Mouse (Mus musculus) regulatory T cell (primary cell): ENCODE results near the gene Ninj1.

Source experiments
- in situ Hi-C: fragments of 300-600 bp; cut with MboI, MseI; formaldehyde crosslinking; loops from one replicate; pipeline ENCODE4 v1.15.1; 2025; ENCODE audit warnings: high pct_unique_total_duplicates

Ninj1 gene

DNA sequence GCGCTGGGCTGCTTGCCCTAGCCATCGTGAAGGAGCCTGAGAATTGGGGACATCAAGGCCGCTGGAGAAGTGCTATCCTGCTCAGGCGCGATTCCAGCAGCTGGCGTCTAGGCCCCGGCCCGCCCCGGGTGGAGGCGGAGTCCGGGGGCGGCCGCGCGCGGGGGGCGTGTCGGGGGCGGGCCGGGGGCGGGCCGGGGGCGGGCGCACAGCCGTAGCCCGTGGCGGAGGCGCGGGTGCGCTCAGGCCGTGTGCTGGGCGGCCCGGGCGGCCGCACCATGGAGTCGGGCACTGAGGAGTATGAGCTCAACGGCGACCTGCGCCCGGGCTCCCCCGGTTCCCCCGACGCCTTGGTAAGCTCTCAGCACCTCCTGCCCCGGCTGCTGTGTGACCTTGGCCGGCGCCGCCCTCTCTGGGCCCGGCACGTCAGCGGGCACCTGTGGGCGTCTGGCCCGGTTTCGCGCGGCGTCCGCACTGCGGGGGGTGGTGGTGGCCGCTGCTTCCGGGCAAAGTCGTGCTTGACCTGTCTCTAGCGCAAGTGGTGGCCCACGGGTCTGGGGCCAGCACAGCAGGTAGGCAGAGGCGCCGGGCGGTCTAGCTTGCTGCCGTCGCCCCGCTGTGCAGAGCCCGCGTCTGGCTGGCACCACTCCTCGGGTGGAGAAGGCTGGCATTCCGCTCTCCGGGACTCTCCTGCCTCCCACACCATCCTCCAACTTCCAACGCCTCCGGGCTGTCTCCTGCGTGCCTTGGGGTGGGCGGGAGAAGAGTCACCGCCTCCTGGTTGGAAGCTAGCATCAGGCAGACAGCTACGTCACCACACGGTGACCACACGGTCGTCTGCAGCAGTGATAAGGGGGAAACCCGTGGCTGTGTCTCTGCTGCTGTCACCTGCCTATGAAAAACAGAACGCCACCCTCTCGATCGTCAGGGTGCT lies at the start of gene Ninj1:
TSS of gene Ninj1 (plus strand) at position 198 of the 931 bp plus-strand sequence.
- in situ Hi-C loops = no loop called here

DNA sequence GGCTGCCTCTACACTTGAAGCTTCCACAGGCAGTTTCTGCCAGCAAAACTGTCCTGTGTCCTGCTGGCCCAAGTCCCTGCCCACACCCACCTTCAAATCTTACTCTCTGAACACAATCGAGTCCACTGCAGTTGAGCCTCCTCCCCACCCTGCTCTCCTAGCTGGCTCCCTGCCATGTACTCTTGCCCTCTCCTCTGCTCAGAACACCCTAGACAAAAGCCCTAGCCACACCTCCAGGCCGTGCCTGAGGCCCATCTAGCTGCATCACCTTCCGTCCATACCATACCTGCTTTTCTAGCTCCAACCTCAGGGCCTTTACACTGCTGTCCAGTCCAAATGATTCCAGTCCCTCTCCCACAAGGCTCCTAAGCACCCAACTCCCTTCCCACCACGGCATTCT lies 46.7 kb upstream of the Ninj1 start:
- in situ Hi-C loops = no loop called here

DNA sequence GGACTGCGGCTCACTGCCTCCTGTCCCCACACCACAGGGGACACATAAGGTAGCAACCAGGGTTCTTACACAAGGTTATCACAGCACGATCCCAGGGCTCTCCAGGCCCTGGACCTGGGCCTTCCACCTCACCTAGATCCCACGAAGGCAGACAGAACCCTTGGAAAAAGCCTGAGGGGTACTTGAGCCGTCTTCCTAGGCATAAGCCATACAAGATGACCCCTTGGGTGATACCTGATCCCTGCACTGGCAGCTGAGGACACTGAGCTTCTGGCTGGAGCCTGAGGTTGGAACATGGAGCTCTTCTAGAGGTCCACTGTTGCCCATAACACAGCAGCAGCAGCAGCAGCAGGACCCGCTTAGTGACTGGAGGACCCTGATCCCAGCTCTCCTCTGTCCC lies 44.9 kb upstream of the Ninj1 start:
- in situ Hi-C loops = no loop called here

DNA sequence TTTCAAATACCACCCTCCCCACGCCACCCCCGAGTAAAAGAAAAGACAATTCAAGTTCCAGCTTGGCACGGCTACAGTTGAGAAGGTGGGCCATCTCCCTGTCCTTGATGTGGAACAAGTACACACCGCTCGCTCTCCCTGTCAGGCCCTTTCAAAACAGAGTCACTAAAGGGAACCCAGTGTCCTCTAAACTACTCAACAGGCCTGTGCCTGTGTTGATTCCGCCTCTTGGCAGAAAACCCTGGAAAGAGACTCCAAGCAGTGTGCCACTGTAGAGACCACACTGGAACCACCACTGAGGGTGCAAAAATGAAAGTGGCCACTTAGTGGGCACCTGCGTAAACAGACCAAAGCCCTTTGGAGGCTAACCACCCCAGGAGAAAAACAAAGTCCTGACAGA lies 44.0 kb upstream of the Ninj1 start:
- in situ Hi-C loops = no loop called here

DNA sequence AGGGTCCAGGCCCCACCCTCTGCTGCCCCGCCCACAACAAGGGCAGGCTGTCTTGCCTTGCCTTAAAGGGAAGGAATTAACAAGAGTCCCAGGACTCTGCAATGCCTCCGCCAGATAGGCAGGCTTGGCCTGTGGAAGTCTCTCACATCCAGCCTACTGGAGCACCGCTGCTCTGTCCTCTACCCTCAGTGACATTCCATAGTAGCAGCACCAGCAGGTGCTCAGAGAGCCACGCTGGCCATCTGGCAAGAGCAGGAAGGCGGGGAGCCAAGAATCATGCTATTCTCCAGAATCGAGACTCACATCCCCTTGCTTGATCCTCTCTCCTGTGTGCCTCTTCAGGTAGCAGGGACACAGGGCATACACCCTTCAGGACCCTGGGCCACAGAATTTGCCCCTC lies 42.8 kb upstream of the Ninj1 start:
- in situ Hi-C loops = no loop called here

DNA sequence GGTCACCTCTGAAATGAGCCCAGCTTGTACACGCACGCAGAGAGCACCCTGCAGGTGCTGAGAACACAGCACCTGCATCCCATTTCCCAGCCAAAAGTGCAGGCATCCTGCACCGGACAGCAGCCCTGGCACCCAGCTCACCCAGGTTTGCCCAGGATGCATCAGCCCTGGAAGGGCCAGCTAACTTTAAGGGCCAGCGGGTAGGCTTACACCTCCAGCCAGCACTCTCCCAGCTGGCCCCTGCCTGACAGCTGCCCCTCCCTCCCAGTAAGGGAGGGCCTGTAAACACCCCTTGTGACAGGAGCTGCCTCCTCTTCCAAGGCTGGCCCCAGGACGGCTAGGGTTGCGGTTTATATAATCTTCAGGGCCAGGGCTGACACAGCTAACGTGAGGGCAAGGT lies 41.9 kb upstream of the Ninj1 start:
- in situ Hi-C loops = no loop called here

DNA sequence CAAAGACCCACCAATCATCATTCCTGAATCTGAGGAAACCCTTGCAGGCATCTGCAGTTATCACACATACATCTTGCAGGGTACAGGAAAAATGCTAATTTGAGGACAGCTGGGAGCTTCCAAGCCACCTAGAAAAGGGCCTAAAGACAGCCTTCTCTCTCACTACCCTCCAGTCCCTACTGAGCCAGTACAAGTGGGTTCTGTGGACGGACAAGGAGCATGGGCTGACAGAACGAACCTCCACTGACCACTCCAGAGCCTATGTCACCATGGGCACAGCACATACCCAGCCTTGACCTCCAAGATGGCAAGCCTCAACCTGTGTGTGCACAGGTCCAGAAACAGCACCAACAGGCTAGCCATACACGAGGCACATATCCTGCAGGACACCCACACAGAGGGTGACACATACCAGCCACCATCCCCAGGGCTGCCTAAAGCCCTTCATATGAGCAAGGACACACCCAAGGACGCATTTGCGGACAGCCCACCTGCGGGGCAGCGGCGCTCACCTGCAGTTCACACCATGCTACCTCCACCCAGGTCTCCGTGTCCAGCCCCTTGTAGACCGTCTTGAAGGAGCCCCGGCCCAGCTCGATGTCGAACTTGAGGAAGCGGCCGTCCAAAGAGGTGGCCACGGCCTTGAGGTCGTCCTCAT lies 41.1 kb upstream of the Ninj1 start:
- in situ Hi-C loops = no loop called here

DNA sequence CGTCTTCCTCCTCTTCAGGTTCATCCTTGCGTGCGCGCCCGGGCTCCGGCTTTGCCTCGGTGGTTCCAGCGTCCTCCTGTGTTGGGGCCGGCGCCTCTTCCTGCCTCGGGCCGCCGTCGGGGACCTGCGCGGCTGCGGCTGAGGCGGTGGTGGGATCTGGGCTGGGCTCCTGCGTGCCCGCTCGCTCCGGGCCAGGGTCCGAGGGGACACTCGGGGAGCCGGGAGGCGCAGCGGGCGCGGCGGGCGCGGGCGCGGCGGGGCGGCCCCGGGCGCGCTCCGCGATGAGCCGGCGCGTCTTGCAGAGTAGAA lies 40.6 kb upstream of the Ninj1 start:
- in situ Hi-C loops = no loop called here

DNA sequence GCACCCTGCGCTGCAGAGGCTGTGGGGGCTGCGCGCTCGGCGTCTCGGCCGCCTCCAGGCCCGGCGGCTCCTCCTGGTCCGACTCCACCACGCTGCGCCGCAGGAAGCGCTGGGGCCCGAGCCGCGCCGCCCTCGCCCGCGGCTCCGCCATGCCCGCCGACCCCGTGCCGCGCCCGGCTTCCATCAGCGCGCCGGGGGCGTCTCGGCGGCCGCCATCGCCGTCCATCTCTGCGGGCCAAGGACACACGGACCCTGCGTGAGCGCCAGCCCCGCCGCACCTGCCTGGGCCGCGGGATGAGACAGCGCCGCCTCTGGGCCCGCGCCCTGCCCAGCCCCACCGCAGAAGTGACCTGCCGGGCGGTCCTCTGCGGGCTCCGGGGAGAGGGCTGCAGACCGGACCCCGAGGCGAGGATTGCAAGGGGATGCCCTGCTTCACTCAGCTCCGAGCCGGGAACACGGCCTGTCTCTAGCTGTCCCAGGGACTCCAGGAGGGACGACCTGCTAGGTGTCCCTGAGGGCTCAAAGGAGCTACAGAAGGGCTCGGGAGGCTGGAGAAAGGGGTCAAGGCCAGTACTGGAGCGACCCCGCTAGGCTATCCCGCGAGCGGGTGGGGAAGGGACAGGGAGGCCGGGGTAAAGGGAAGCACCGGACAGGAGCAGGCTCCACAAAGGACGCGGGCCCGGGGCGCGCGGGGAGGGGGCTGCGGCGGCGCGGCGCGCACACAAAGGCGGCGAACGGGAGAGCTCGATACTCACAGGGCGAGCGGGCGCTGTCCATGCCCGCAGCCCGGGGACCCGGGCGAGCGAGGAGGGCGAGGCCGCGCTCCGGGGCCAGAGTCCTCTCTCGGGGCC lies 40.1 kb upstream of the Ninj1 start:
- in situ Hi-C loops = no loop called here

DNA sequence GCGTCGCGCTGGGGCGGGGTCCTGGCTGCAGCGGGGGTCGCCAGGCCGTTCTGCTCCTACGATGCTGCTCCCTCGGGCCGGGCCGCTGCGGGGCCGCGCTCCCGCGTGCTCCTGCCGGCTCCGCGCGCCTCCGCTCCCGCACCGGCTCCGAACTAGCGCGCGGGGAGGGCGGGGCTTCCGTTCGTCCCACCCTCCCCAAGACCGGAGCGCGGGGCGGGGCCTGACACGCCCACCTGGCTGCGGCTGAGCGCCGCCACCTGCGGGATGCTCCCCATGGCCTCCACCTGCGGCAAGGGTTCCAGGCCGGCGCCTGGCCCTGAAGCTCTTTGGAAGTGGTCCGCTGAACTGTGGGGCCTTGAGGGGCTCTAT lies 39.4 kb upstream of the Ninj1 start, which contains the start of gene Wnk2:
TSS of gene Wnk2 (minus strand) at position 157 of the 369 bp plus-strand sequence.
- in situ Hi-C loops = no loop called here

DNA sequence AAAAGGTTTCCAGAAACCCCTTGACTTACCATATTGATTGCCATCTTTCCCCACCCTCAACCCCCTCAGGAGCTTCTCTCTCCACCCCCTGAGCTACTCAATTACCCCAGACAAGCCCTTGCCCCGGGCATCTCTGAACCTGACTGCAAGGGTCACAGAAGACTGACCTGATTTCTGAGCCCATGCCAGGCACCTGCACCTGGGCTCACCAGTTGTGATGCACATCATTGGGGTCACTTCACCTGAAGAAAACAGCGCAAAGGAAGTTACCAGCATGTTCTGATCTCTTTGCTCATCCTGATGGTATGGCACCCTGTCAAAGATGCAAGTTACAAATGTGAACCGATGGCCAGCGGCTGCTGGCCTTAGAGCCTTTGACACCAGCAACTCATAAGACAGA lies 38.6 kb upstream of the Ninj1 start:
- in situ Hi-C loops = no loop called here

DNA sequence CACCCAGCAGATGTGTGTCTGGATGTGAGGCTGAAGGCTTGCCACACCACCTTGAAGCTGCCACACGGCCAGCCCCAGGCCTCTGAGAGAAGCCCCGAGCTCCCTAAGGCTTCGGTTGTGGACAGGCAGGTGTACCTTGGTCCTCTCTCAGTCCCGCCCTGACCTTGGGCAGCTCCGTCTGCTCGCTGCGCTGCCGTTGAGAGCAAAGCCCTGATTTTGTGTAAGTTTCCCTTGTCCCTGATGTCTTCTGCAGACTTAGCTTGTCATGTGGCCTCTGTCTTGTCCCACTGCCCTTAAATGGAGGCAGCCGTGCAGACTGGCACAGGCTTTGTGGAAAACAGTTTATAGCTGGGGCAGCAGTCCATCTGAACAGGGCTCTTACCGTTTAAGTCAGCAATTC lies 33.3 kb upstream of the Ninj1 start:
- in situ Hi-C loops = no loop called here

DNA sequence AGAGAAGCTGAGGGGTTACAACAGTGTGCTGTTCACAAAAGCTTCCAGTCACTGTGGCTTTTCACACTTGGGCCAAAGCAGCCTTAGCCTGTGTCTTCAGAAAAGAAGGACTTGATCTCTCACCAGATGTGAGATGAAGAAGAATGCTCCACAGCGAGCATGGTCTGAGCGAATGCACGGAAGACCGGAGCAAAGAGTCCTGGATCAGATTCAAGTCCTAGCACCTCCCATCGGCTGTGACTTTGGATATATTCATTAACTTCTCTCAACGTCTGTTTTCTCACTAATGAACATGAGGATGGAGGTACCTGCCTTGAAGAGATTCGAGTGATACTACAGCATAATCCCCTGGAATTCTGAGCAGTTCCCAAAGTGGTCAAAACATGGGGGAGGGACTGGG lies 32.7 kb upstream of the Ninj1 start:
- in situ Hi-C loops = no loop called here

DNA sequence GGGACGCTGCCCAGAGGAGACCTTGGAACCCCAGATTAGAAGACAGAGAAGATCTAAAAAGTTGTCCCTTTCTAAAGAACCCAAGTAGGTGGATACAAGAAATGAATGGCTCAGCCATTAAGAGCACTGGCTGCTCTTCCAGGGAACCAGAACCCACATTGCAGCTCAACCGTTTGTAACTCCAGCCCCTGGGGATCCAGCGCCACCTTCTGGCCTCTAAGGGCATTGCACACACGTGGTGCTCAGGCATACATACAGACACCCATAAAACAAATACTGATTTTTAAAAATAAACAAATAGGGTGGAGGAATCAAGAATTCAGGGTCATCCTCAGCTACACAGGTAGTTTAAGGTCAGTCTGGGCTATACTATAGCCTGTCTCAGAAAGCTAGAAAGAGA lies 30.6 kb upstream of the Ninj1 start:
- in situ Hi-C loops = no loop called here

DNA sequence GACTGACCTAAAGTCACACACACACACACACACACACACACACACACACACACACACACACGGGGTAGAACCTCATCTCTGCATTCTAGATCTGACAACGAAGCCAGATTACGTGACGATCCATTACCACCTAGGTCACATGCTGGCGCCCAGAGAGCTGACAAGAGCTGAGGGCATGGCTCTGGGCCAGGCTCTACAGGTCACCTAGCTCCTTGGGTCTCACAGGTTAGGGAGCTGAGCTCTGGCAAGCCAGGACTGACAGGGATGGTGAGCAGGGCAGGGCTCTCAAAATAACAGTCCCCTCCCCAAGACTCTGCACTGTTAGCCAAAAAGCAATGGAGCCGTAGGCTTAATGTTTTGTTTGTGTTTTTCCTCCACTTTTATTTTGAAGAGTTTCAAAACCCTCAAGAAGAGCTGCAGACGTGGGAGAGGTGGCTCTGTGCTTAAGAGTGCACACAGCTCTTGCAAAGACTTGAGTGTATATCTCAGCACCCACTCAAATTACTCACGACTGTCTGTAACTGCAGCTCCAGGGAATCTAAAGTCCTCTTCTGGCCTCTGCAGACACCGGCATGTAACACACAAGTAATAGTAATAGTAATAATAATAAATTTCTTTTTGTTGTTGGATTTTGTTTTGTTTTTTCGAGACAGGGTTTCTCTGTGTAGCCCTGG lies 29.1 kb upstream of the Ninj1 start:
- in situ Hi-C loops = no loop called here

DNA sequence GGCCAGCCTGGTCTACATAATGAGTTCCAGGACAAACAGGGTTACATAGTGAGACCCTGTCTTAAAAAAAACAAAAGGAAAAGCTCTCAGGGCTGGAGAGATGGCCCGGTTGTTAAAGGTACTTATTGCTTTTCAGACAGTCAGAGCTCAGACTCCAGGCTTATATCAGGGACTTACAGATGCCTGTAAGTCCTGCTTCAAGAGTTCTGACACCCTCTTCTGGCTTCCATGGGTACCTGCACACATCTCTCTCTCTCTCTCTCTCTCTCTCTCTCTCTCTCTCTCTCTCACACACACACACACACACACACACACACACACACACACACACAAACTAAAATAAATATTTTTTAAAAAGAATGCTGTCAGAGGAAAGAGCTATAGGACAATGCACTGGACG lies 26.0 kb upstream of the Ninj1 start:
- in situ Hi-C loops = no loop called here

DNA sequence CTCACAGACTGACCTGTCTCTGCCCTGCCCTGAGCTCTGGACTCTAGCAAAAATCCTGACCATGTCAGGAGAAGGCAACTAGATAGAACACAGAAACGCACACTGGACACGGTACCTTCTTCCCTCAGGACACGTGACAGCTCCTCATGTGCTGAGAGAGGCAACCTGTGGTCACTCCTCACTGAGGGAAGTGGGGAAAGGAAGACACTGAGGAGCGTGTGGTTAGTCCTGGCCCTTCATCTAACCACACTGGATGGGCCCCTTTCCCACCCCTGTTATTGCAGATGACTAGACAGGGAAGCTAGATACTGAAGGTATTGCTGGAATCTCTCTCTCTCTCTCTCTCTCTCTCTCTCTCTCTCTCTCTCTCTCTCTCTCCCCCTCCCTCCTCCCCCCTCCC lies 24.6 kb upstream of the Ninj1 start:
- in situ Hi-C loops = no loop called here

DNA sequence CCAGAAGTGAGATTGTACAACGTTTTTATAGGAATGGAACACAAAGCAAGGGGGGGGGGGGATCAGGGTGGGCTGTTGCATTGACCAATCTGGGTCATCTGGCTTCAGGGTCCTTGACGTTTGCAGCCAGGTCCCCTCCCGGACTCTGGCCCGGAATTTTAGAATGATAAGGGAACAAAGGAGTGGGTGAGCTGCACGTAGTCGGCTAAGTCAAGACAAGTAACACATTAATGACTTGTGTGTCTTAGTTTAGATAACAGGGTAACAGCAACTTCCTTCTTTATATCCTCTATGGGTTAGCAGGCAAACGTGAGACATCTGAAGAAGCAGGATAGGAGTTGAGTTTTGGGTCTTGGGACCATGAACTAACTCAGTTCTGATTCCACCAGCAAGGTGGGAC lies 23.6 kb upstream of the Ninj1 start:
- in situ Hi-C loops = no loop called here

DNA sequence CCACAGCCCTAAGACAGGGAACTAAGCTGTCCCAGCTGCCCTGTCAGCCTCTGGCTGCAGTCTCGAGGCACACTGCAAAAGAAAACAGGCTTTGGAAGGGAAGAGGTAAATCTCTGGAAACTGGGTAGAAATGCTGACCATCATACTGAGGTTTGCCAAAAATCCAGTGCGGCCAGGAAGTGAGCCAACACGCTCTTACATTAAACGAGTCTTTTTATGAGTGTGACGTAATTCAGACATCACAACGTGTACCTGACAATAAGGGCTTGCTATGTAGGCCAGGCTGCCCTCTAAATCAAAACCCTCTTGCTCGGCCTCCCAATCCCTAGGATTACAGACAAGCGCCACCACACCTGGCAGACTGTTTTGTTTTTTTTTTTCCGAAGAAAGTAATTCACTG lies 20.2 kb upstream of the Ninj1 start:
- in situ Hi-C loops = no loop called here

DNA sequence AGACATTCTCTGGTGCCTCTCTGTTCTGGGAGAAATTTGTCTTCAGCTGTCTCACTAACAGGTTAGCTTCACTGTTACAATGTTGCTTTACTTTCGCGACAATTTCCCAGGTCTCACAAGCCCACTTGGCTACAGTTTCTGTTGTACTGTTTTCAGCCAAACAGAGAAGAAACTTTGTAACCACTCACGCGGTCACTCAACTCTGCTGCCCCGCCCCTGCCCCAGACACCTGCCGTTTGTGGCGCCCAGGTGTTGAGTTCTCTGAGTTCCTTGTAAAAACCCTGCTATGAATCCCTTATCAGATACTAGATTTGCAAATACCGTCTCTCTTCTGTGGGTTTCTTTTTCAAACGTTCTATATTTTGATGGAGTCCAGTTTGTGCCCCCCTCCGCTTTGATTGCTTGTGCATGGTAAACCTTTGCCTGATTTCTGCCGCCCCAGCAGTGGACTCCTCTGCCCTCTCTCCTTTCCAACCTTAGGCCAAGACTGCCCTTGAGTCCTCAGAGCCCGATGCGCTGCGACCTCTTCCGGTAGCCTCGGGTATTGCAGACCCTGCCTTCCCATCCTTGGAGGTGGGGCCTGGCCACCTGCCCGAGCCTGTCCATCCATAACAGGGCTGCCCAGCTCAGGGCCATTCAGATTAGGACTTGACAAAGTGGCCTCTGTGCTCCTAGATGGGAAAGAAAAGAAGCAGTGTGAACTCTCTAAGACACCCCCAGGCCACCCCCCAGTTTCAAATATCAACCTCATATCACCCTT lies 17.7 kb upstream of the Ninj1 start:
- in situ Hi-C loops = no loop called here

DNA sequence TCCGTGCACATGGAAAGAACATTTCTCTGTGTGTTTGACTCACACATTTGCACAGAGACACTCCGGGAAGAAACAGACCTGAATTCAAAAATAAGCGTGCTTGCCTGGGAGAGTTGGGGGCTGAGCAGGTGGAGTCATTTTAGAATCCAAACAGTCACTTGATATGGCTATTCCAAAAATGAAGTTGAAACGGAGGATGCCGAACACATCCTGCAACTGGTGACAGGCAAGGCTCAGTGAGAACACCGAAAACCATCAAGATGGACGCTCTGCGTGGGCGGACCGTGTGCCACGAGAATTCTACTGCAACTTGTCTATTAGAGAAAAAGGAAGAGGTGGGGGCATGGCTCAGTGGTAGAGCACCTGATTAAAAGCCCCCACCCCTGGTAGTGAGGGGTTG lies 16.7 kb upstream of the Ninj1 start:
- in situ Hi-C loops = no loop called here
